Mouse (Mus musculus): ENCODE measurements around the gene Tmed1. TPM values are rescaled to one million over a fixed set of nuclear protein-coding genes. Genes with fewer than 3 reads are reported as not detected.

Tmed1 gene
- total RNA-seq (2023), result 1 to 10 TPM; 6.6 TPM

DNA sequence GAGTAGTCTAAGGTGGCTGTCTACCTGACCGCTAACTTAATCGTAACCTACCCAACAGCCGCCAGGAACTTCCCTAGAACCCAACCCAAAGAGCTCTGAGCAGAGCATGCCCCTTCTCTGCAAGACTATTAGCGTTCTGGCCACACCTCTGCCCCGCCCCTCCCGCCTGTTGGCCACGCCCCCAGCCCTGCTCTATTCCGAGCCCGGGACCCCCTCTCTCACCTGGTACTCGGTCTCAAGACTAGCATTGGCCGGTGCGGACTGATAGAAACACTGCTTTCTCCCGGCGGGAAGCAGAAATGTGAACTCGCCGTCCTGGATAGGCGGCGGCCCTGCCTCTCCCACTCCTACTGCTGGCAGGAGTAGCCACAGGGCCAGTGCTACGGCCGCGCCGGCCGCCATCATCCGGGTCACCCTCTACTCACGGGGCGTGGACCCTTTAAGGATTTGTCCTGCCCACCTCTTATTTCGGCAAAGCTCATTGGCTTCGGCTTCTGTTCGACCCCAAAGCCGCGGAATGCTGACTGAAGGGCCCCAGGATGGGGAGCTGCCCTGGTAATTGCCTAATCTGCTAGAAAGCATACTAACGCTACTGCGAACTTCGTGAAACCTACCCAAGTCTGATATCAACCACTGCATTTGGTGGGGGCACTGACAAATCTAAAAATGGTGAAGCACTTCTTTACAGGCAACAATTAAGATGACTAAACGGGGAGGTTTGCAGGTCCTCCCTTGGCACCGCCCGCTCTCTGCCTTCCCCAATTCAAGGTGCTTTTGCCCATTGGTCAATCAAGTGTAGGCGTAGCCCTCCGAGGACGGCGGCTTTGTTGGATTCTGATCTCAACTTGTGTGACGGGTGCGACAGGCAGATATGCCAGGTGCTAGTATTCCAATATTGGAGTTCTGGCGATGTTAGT, at the start of gene Tmed1:
Tmed1 (minus strand) TSS at position 481 of the 917 bp plus-strand sequence.

GRCm38 (mm10) chr9:21546789-21547074, 36.7 kb upstream of the Tmed1 start, which contains the start of gene Carm1:
Gene Carm1, plus strand, starts transcription at chr9:21546894.

GRCm38 (mm10) chr9:21525937-21526633, 16.0 kb upstream of the Tmed1 start, which contains the start of gene AB124611:
Gene AB124611, plus strand, starts transcription at chr9:21526176.

Other genes starting within 250 kb of the Tmed1 start
- 10 to 100 TPM; 52.4 to 53.1 TPM for gene Atg4d, start 245.0 kb downstream of the Tmed1 start, total RNA-seq (2023)
- gene Kri1, start 222.3 kb downstream of the Tmed1 start, total RNA-seq (2023), result 10 to 100 TPM; 94.5 to 96.4 TPM
- gene Cdkn2d, start 218.8 kb downstream of the Tmed1 start, total RNA-seq (2023), result 10 to 100 TPM; 43.1 to 53.2 TPM
- gene Ap1m2, start 197.9 kb downstream of the Tmed1 start, total RNA-seq (2023), result 1 to 10 TPM in 1 of 2 experiments, under 1 TPM in 1; 0.76 to 1.2 TPM
- gene Slc44a2, start 189.6 kb downstream of the Tmed1 start, total RNA-seq (2023), result 100 to 1,000 TPM; 393 to 396 TPM
- 10 to 100 TPM; 39.5 to 42.4 TPM for gene Ilf3, start 142.4 kb downstream of the Tmed1 start, total RNA-seq (2023)
- gene Qtrt1, start 98.4 kb downstream of the Tmed1 start, total RNA-seq (2023), result 10 to 100 TPM; 22.4 to 29.4 TPM
- 100 to 1,000 TPM; 233 to 257 TPM for gene Dnm2, start 85.3 kb downstream of the Tmed1 start, total RNA-seq (2023)
- gene AB124611, start 15.9 kb upstream of the Tmed1 start, total RNA-seq (2023), result 100 to 1,000 TPM; 254 to 282 TPM
- 10 to 100 TPM; 60.6 to 61.5 TPM for gene Carm1, start 36.6 kb upstream of the Tmed1 start, total RNA-seq (2023)
- 10 to 100 TPM; 19.9 to 21.8 TPM for gene Timm29, start 82.5 kb upstream of the Tmed1 start, total RNA-seq (2023)
- 10 to 100 TPM; 11.0 to 11.7 TPM for gene Yipf2, start 82.6 kb upstream of the Tmed1 start, total RNA-seq (2023)
- gene Smarca4, start 105.9 kb upstream of the Tmed1 start, total RNA-seq (2023), result 10 to 100 TPM; 76.9 to 81.7 TPM
- gene Ldlr, start 213.2 kb upstream of the Tmed1 start, total RNA-seq (2023), result 100 to 1,000 TPM; 231 to 278 TPM

All from monocyte, adult 59 days (primary cell).